Mouse (Mus musculus) midbrain, embryonic 12.5 days (tissue): ENCODE results near the gene Cdk14. TPM values are rescaled to one million over a fixed set of nuclear protein-coding genes. Genes with fewer than 3 reads are reported as not detected.

Experiments used
- ATAC-seq: fragments of 200-750 bp; cut with Nextera tagmentation; 2 replicates; pipeline ENCODE4 v1.8.0; 2017; ENCODE audit warnings: low read depth, moderate TSS enrichment, moderate library complexity; ENCODE audit not compliant: low FRiP score
- H3K27ac ChIP-seq: fragments of 300-500 bp; sonication (generic); replicated peaks from 2 replicates; pipeline ENCODE4 v1.5.1; 2016; ENCODE audit warnings: mild to moderate bottlenecking
- H3K27me3 ChIP-seq: fragments of 300-500 bp; sonication (generic); 2 replicates; pipeline ENCODE4 v1.6.1; 2016; ENCODE audit warnings: mild to moderate bottlenecking
- H3K36me3 ChIP-seq: fragments of 300-500 bp; sonication (generic); 2 replicates; pipeline ENCODE4 v1.6.1; 2016
- H3K4me1 ChIP-seq: fragments of 300-500 bp; sonication (generic); 2 replicates; pipeline ENCODE4 v1.6.1; 2016
- H3K4me2 ChIP-seq: fragments of 300-500 bp; sonication (generic); replicated peaks from 2 replicates; pipeline ENCODE4 v1.6.1; 2016; ENCODE audit warnings: mild to moderate bottlenecking, moderate library complexity
- H3K4me3 ChIP-seq: fragments of 300-500 bp; sonication (generic); 2 replicates; pipeline ENCODE4 v1.5.1; 2016; ENCODE audit warnings: mild to moderate bottlenecking
- H3K9ac ChIP-seq: fragments of 300-500 bp; sonication (generic); replicated peaks from 2 replicates; pipeline ENCODE4 v1.6.1; 2016; ENCODE audit warnings: mild to moderate bottlenecking, moderate library complexity
- H3K9me3 ChIP-seq: fragments of 300-500 bp; sonication (generic); 2 replicates; pipeline ENCODE4 v1.6.1; 2016; ENCODE audit warnings: mild to moderate bottlenecking
- WGBS: fragments of 180-500 bp; shearing (Covaris S2); methylation state at CpG from one replicate; pipeline ENCODE4 v1.1.7; 2016; 5-methylcytosine and 5-hydroxymethylcytosine counted together
- polyA plus RNA-seq: library from polyadenylated mRNA; unstranded; fragments of >200 nt; fragmentation: Nextera tagmentation; extraction: Ambion mirVana; gene quantifications from 2 replicates; pipeline ENCODE4 v1.2.1, GENCODE M21; 2016

Cdk14 gene
- polyA plus RNA-seq, 1 experiment from 2014 or later, result 38.1 TPM

GRCm38 (mm10) chr5:5159521-5159920, 260.6 kb downstream of the Cdk14 start:
- no peaks in the 10 kb centered on the region for H3K27me3 ChIP-seq
- H3K27ac ChIP-seq, result no peak overlapping the region
- no peak overlapping the region for H3K4me3 ChIP-seq
- 86% methylated on average over 1 of the region's 1 CpGs for WGBS
- no peaks in the 10 kb centered on the region for H3K36me3 ChIP-seq
- no peaks in the 10 kb centered on the region for H3K9me3 ChIP-seq
- H3K4me2 ChIP-seq, result no peak overlapping the region
- H3K9ac ChIP-seq, result no peak overlapping the region
- H3K4me1 ChIP-seq, result no peaks in the 10 kb centered on the region
- no peak for ATAC-seq

DNA sequence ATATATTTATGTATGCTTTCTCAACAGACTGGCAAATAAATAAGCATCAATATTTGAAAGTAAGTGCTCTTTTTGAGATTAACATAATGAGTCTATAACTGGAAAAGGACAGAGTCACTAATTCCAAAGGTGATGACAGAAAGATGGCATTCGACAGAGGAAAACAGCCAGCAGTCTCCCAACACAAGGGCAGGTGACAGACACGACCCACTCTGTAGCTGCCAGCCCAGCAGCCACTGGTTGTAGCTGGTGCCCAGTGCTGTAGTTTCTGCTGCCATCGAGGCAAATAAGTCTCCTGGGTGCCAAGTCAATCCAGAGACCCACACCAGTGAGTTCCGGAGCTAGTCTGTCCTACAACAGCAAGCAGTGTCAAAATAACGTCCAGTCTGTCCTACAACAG, 280.3 kb downstream of the Cdk14 start:
- no peak overlapping the region for H3K9ac ChIP-seq
- 92% methylated on average over 5 of the region's 5 CpGs for WGBS
- no peak for ATAC-seq
- H3K27me3 ChIP-seq, result no peaks in the 10 kb centered on the region
- no peaks in the 10 kb centered on the region for H3K9me3 ChIP-seq
- no peak overlapping the region for H3K27ac ChIP-seq
- H3K4me2 ChIP-seq, result no peak overlapping the region
- peaks cover 3% of the 10 kb centered on the region; the same call in 1 of the 2 replicates for H3K4me1 ChIP-seq
- no peak overlapping the region for H3K4me3 ChIP-seq
- no peaks in the 10 kb centered on the region for H3K36me3 ChIP-seq

DNA sequence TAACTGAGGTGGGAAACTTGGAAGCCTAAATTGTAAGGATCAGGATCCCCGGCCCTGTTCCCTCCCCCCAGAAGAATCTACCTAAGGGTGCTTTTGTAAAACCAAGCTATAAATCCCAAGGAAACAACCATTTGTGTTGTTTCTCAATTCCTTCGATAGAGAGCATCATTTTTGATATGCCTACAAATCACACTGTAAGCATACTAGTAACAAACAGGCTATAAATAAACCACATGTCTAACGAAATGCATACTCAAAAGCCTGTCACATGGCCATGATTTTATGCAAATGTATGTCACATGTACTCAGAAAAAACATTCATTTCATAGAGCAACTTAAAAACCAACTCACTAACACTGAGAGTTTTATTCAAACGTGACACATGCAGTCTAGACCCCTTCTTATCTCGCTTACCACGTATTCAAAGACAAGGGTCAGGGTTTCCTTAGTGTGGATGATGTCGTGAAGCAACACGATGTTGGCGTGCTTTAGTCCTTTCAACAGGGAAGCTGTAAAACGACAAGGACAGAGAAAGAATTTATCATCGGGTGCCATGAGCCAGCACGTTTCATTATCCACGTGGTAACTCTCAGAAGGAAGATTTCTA, 285.1 kb downstream of the Cdk14 start:
- H3K27me3 ChIP-seq, result no peaks in the 10 kb centered on the region
- no peak overlapping the region for H3K9ac ChIP-seq
- H3K4me2 ChIP-seq, result no peak overlapping the region
- peak; percentile 21; the same call in 1 of the 2 replicates for ATAC-seq
- H3K4me3 ChIP-seq, result no peak overlapping the region
- WGBS, result 87% methylated on average over 13 of the region's 13 CpGs
- H3K9me3 ChIP-seq, result no peaks in the 10 kb centered on the region
- no peaks in the 10 kb centered on the region for H3K36me3 ChIP-seq
- H3K27ac ChIP-seq, result no peak overlapping the region
- H3K4me1 ChIP-seq, result peaks cover 6% of the 10 kb centered on the region; the same call in 1 of the 2 replicates

DNA sequence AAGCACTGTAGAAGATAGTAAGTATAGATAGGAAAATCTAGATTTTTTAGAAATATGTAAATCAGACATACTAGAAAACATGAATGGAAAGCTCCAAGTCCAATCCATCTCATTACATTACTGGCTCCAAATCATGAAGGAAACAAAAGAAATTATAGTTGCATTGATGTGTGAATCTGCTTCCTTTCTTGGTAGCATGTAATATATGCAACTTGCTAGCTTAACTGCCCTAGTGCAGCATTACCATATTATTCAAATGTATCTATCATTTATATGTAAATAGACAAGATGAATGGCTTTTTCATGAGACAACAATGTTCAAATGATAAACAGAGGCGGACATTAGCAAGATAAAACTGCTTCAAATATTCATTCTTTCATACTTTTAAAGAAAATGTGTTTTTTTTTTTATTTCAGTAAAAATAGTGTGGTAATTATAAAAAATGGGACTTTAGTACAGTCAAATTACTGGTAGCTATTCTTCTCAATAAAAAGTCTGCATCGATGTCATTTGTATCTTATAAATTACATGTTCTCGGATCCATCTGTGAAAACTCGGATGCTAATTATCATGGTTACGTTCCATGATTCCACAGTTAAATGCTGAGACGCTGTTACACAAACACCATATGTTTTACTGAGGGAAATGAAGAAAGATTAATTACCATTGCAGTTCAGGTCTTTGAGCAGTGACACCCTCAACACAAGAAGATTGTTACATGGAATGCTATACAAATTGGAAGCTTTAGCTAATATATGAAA, 285.8 kb downstream of the Cdk14 start:
- Histone ChIP-seq H3K4me2 (no peak overlapping the region), H3K9ac (no peak overlapping the region), H3K27me3 (no peaks in the 10 kb centered on the region), H3K4me1 (peaks cover 6% of the 10 kb centered on the region; the same call in 1 of the 2 replicates), H3K27ac (no peak overlapping the region), H3K4me3 (no peak overlapping the region), H3K36me3 (no peaks in the 10 kb centered on the region), H3K9me3 (no peaks in the 10 kb centered on the region)
- peak; percentile 62 for ATAC-seq
- 74% methylated on average over 6 of the region's 6 CpGs for WGBS

- H3K9me3 ChIP-seq, result no peaks in the 10 kb centered on the region
- H3K4me1 ChIP-seq, result 0 out of 2 replicates have a peak, but pooled peaks cover 4% of the 10 kb centered on the region
- no peak for ATAC-seq
- 62% methylated on average over 1 of the region's 1 CpGs for WGBS
- no peak overlapping the region for H3K4me2 ChIP-seq
- no peak overlapping the region for H3K9ac ChIP-seq
- H3K27ac ChIP-seq, result no peak overlapping the region
- H3K27me3 ChIP-seq, result no peaks in the 10 kb centered on the region
- no peaks in the 10 kb centered on the region for H3K36me3 ChIP-seq
- H3K4me3 ChIP-seq, result no peak overlapping the region
These were observed 291.3 kb downstream of the Cdk14 start for GRCm38 (mm10) chr5:5128852-5129251.

- H3K27ac ChIP-seq, result no peak overlapping the region
- H3K4me2 ChIP-seq, result no peak overlapping the region
- no peaks in the 10 kb centered on the region for H3K27me3 ChIP-seq
- 86% methylated on average over 4 of the region's 4 CpGs for WGBS
- no peak overlapping the region for H3K9ac ChIP-seq
- no peaks in the 10 kb centered on the region for H3K9me3 ChIP-seq
- no peaks in the 10 kb centered on the region for H3K36me3 ChIP-seq
- no peak overlapping the region for H3K4me3 ChIP-seq
- no peak for ATAC-seq
- H3K4me1 ChIP-seq, result no peaks in the 10 kb centered on the region
These were observed 295.5 kb downstream of the Cdk14 start for GRCm38 (mm10) chr5:5124645-5125044.

- ATAC-seq, result no peak
- H3K36me3 ChIP-seq, result no peaks in the 10 kb centered on the region
- 83% methylated on average over 5 of the region's 5 CpGs for WGBS
- H3K4me3 ChIP-seq, result no peak overlapping the region
- no peak overlapping the region for H3K27ac ChIP-seq
- H3K4me1 ChIP-seq, result peaks cover 3% of the 10 kb centered on the region; the same call in 1 of the 2 replicates
- H3K9me3 ChIP-seq, result no peaks in the 10 kb centered on the region
- no peaks in the 10 kb centered on the region for H3K27me3 ChIP-seq
- no peak overlapping the region for H3K4me2 ChIP-seq
- H3K9ac ChIP-seq, result no peak overlapping the region
These were observed 303.2 kb downstream of the Cdk14 start for GRCm38 (mm10) chr5:5116775-5117522.

GRCm38 (mm10) chr5:5115546-5115945, 304.6 kb downstream of the Cdk14 start:
- Histone ChIP-seq H3K27ac (no peak overlapping the region), H3K4me3 (no peak overlapping the region), H3K27me3 (no peaks in the 10 kb centered on the region), H3K4me1 (peaks cover 3% of the 10 kb centered on the region; the same call in 1 of the 2 replicates), H3K9me3 (no peaks in the 10 kb centered on the region), H3K9ac (no peak overlapping the region), H3K36me3 (no peaks in the 10 kb centered on the region), H3K4me2 (no peak overlapping the region)
- 92% methylated on average over 1 of the region's 1 CpGs for WGBS
- ATAC-seq, result no peak

GRCm38 (mm10) chr5:5109621-5110020, 310.5 kb downstream of the Cdk14 start:
- H3K27ac ChIP-seq, result no peak overlapping the region
- no peaks in the 10 kb centered on the region for H3K9me3 ChIP-seq
- no peaks in the 10 kb centered on the region for H3K27me3 ChIP-seq
- ATAC-seq, result no peak
- WGBS, result 81% methylated on average over 3 of the region's 3 CpGs
- no peak overlapping the region for H3K9ac ChIP-seq
- H3K36me3 ChIP-seq, result no peaks in the 10 kb centered on the region
- no peaks in the 10 kb centered on the region for H3K4me1 ChIP-seq
- no peak overlapping the region for H3K4me3 ChIP-seq
- H3K4me2 ChIP-seq, result no peak overlapping the region

GRCm38 (mm10) chr5:5109017-5109416, 311.1 kb downstream of the Cdk14 start:
- no peaks in the 10 kb centered on the region for H3K9me3 ChIP-seq
- ATAC-seq, result no peak
- H3K27ac ChIP-seq, result no peak overlapping the region
- H3K4me3 ChIP-seq, result no peak overlapping the region
- H3K4me2 ChIP-seq, result no peak overlapping the region
- H3K9ac ChIP-seq, result no peak overlapping the region
- 75% methylated on average over 3 of the region's 3 CpGs for WGBS
- H3K4me1 ChIP-seq, result no peaks in the 10 kb centered on the region
- no peaks in the 10 kb centered on the region for H3K36me3 ChIP-seq
- H3K27me3 ChIP-seq, result no peaks in the 10 kb centered on the region

DNA sequence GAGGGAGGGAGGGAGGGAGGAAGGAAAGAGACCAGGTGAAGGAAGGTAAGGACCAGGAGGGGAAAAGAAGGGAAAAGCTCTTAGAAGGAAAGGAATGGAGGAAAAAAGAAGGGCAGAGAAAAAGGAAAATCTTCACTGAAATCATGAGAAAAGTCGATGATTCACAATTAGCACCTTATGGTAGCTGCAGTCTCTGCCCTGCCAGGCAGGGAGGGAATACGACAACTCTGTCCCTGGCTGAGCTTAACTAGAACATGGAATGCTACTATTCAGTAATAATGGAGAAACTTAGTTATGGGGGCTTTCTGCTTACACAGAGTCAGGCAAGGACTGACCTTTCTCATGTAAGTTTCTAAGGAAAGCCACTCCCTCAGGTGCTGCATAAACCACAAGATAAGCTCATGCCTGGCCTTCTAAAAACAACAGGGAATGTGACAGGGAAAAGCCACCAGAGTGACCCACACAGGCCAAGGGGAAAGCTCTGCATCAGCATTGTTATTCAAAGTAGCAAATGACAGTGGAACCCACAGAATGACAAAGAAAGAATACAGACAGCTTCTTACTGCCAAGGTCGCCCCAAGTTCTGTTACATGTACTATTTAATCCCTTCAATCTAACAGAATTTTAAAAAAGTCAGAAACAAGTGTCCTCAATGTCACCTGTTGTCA, 323.7 kb downstream of the Cdk14 start:
- Histone ChIP-seq H3K4me1 (0 out of 2 replicates have a peak, but pooled peaks cover 3% of the 10 kb centered on the region), H3K4me3 (no peak overlapping the region), H3K27me3 (no peaks in the 10 kb centered on the region), H3K27ac (no peak overlapping the region), H3K36me3 (no peaks in the 10 kb centered on the region), H3K9me3 (no peaks in the 10 kb centered on the region), H3K4me2 (no peak overlapping the region), H3K9ac (no peak overlapping the region)
- WGBS, result 45% methylated on average over 3 of the region's 3 CpGs
- no peak for ATAC-seq
